Mouse (Mus musculus) hindbrain, embryonic 13.5 days (tissue): ENCODE measurements around the gene Arl1. TPM values are rescaled to one million over a fixed set of nuclear protein-coding genes. Genes with fewer than 3 reads are reported as not detected.
"Not testable (repeated sequence)": the region's sequence is repeated elsewhere in the genome, so short reads cannot be mapped to it uniquely, and the experiment has no call there.

Experiments used
- ATAC-seq: fragments of 200-750 bp; cut with Nextera tagmentation; 2 replicates; pipeline ENCODE4 v1.8.0; 2017; ENCODE audit warnings: moderate TSS enrichment; ENCODE audit not compliant: low FRiP score
- H3K27ac ChIP-seq: fragments of 300-500 bp; sonication (generic); 2 replicates; pipeline ENCODE4 v1.5.1; 2015; ENCODE audit warnings: inconsistent platforms, mild to moderate bottlenecking, moderate library complexity
- H3K27me3 ChIP-seq: fragments of 300-500 bp; sonication (generic); 2 replicates; pipeline ENCODE4 v1.6.1; 2015; ENCODE audit warnings: mild to moderate bottlenecking, inconsistent platforms
- H3K36me3 ChIP-seq: fragments of 300-500 bp; sonication (generic); 2 replicates; pipeline ENCODE4 v1.6.1; 2015; ENCODE audit warnings: mild to moderate bottlenecking, inconsistent platforms
- H3K4me1 ChIP-seq: fragments of 300-500 bp; sonication (generic); replicated peaks from 2 replicates; pipeline ENCODE4 v1.6.1; 2015; ENCODE audit warnings: inconsistent platforms
- H3K4me2 ChIP-seq: fragments of 300-500 bp; sonication (generic); 2 replicates; pipeline ENCODE4 v1.6.1; 2015; ENCODE audit warnings: inconsistent platforms, mild to moderate bottlenecking, moderate library complexity
- H3K4me3 ChIP-seq: fragments of 300-500 bp; sonication (generic); 2 replicates; pipeline ENCODE4 v1.5.1; 2015; ENCODE audit warnings: mild to moderate bottlenecking, inconsistent platforms
- H3K9ac ChIP-seq: fragments of 300-500 bp; sonication (generic); 2 replicates; pipeline ENCODE4 v1.6.1; 2015; ENCODE audit warnings: mild to moderate bottlenecking, inconsistent platforms
- H3K9me3 ChIP-seq: fragments of 300-500 bp; sonication (generic); 2 replicates; pipeline ENCODE4 v1.6.1; 2016; ENCODE audit warnings: inconsistent platforms
- WGBS: fragments of 180-500 bp; shearing (Covaris S2); methylation state at CpG from one replicate; pipeline ENCODE4 v1.1.7; 2015; 5-methylcytosine and 5-hydroxymethylcytosine counted together
- polyA plus RNA-seq: library from polyadenylated mRNA; unstranded; fragments of >200 nt; fragmentation: Nextera tagmentation; extraction: Ambion mirVana; gene quantifications from 2 replicates; pipeline ENCODE4 v1.2.1, GENCODE M21; 2015

Arl1 gene
- polyA plus RNA-seq, 1 experiment from 2014 or later = 146 TPM

- WGBS = 97% methylated on average over 7 of the region's 7 CpGs
- peaks cover 84% of the 10 kb centered on the region for H3K36me3 ChIP-seq
Measured at GRCm38 (mm10) chr10:88769676-88770075, 39.0 kb downstream of the Arl1 start.

DNA sequence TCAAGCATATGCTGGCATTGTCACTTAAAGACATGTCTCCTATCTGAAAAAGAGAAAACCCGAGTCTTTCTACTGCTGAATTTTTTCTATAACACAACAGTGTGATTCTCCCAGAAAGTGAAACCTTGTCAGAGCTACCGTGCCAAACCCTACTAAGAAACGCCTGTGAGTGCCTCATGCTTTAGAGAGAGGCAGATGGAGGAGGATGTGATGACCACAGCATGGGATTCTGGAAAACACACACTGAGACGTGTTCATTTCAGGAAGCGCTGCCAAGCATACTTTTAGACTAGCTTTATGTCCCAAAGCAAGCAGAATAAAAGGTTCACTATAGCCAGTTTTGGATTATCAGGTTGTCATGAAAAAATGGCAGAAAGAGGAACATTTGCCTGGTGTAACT, 42.3 kb downstream of the Arl1 start:
- not testable (repeated sequence) for H3K4me3 ChIP-seq, H3K27ac ChIP-seq, ATAC-seq, H3K9me3 ChIP-seq, H3K9ac ChIP-seq, H3K4me1 ChIP-seq, H3K4me2 ChIP-seq, H3K27me3 ChIP-seq
- 92% methylated on average over 5 of the region's 5 CpGs for WGBS
- peaks cover 77% of the 10 kb centered on the region for H3K36me3 ChIP-seq

More at GRCm38 (mm10) chr10:88769676-88770075, 39.0 kb downstream of the Arl1 start:
- Histone ChIP-seq H3K9ac (no peak overlapping the region), H3K4me1 (no peaks in the 10 kb centered on the region), H3K9me3 (no peaks in the 10 kb centered on the region), H3K4me2 (no peak overlapping the region), H3K27ac (no peak overlapping the region), H3K27me3 (no peaks in the 10 kb centered on the region), H3K4me3 (no peak overlapping the region)
- no peak for ATAC-seq

DNA sequence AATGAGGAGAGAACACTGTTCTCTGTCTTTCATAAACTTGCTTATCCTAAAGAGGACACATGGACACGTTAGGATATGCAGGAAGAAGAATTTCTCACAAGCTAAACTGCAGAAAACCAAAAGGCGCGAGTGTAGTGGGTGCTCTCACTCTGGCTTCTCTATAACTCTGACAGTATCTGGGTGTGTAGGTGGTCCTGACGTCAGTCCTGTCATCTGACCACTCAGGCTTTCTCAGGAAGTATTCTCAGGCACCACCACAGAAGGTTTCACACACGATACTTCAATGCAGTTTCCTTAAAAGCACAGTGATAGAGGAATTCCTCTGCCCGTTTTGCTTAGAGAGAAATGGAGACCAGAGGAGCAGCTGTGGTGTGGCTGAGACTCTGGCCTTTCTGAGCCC, 45.5 kb downstream of the Arl1 start:
- 94% methylated on average over 6 of the region's 6 CpGs for WGBS
- no peak overlapping the region for H3K4me3 ChIP-seq
- H3K27ac ChIP-seq = no peak overlapping the region
- H3K4me1 ChIP-seq = no peaks in the 10 kb centered on the region
- H3K9me3 ChIP-seq = no peaks in the 10 kb centered on the region
- H3K27me3 ChIP-seq = no peaks in the 10 kb centered on the region
- H3K36me3 ChIP-seq = peaks cover 55% of the 10 kb centered on the region
- ATAC-seq = no peak
- no peak overlapping the region for H3K9ac ChIP-seq
- H3K4me2 ChIP-seq = no peak overlapping the region

GRCm38 (mm10) chr10:88780716-88781115, 50.1 kb downstream of the Arl1 start:
- Histone ChIP-seq H3K27me3 (no peaks in the 10 kb centered on the region), H3K9me3 (no peaks in the 10 kb centered on the region), H3K27ac (no peak overlapping the region), H3K9ac (no peak overlapping the region), H3K4me3 (no peak overlapping the region), H3K36me3 (peaks cover 53% of the 10 kb centered on the region), H3K4me1 (no peaks in the 10 kb centered on the region), H3K4me2 (no peak overlapping the region)
- WGBS = 92% methylated on average over 4 of the region's 4 CpGs
- ATAC-seq = no peak

- H3K4me2 ChIP-seq, H3K4me3 ChIP-seq, H3K9ac ChIP-seq, ATAC-seq, H3K9me3 ChIP-seq, H3K27me3 ChIP-seq, H3K27ac ChIP-seq, H3K4me1 ChIP-seq: not testable (repeated sequence)
- 89% methylated on average over 2 of the region's 2 CpGs for WGBS
- peaks cover 49% of the 10 kb centered on the region for H3K36me3 ChIP-seq
Measured at GRCm38 (mm10) chr10:88783135-88783534, 52.5 kb downstream of the Arl1 start.

- Histone ChIP-seq H3K36me3 (peaks cover 50% of the 10 kb centered on the region), H3K27me3 (no peaks in the 10 kb centered on the region), H3K9ac (no peak overlapping the region), H3K4me2 (no peak overlapping the region), H3K27ac (no peak overlapping the region), H3K9me3 (no peaks in the 10 kb centered on the region), H3K4me1 (no peaks in the 10 kb centered on the region), H3K4me3 (no peak overlapping the region)
- 96% methylated on average over 5 of the region's 5 CpGs for WGBS
- no peak for ATAC-seq
Measured at GRCm38 (mm10) chr10:88783941-88784340, 53.3 kb downstream of the Arl1 start.

- Histone ChIP-seq H3K4me1 (no peaks in the 10 kb centered on the region), H3K4me3 (no peak overlapping the region), H3K27me3 (no peaks in the 10 kb centered on the region), H3K9me3 (no peaks in the 10 kb centered on the region), H3K4me2 (no peak overlapping the region), H3K36me3 (peaks cover 48% of the 10 kb centered on the region), H3K9ac (no peak overlapping the region), H3K27ac (no peak overlapping the region)
- 69% methylated on average over 5 of the region's 5 CpGs for WGBS
- ATAC-seq = no peak
Measured at GRCm38 (mm10) chr10:88784513-88784931, 53.9 kb downstream of the Arl1 start.

DNA sequence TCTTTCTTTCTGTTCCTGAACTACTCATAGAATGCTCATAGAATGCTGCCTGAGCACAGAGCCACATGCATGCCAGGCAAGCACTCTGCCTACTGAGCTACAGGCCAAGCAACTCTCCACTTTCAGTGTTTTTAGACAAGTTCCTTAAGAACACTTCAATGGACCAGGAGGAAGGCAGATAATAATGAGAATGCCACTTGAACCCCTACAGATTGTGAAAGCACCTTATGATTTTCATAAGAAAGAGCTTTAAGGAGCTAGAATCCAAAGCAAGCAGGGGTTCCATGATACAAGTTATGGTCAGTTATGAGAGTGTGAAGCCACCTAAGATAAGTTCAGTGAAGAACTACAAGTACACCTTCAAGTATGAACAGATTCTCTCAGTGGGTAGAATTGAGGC, 63.0 kb downstream of the Arl1 start:
- no peak overlapping the region for H3K4me2 ChIP-seq
- peaks cover 66% of the 10 kb centered on the region for H3K36me3 ChIP-seq
- no peaks in the 10 kb centered on the region for H3K9me3 ChIP-seq
- H3K4me3 ChIP-seq = no peak overlapping the region
- ATAC-seq = no peak
- H3K4me1 ChIP-seq = no peaks in the 10 kb centered on the region
- no peak overlapping the region for H3K27ac ChIP-seq
- no peak overlapping the region for H3K9ac ChIP-seq
- no peaks in the 10 kb centered on the region for H3K27me3 ChIP-seq

Other genes starting within 250 kb of the Arl1 start
- 7.5 and 9.7 TPM in 2 replicates for gene Chpt1, start 226.8 kb upstream of the Arl1 start, polyA plus RNA-seq
- gene Mybpc1, start 125.7 kb upstream of the Arl1 start, polyA plus RNA-seq = 5.3 and 6.2 TPM in 2 replicates
- gene Spic, start 45.8 kb upstream of the Arl1 start, polyA plus RNA-seq = 0.09 TPM in 1 of 2 replicates, not detected in the other
- gene Utp20, start 95.9 kb downstream of the Arl1 start, polyA plus RNA-seq = 8.7 and 11.4 TPM in 2 replicates
- gene Slc5a8, start 155.1 kb downstream of the Arl1 start, polyA plus RNA-seq = 0.05 and 0.09 TPM in 2 replicates